Mouse (Mus musculus) 3T3-L1 (cell line): ENCODE data around the gene Acoxl.

Source experiments
- DNase-seq: peaks from one replicate; pipeline ENCODE4 v3.0.0-alpha.2; 2015; ENCODE audit warnings: low read depth, low spot score

Gene Acoxl

DNA sequence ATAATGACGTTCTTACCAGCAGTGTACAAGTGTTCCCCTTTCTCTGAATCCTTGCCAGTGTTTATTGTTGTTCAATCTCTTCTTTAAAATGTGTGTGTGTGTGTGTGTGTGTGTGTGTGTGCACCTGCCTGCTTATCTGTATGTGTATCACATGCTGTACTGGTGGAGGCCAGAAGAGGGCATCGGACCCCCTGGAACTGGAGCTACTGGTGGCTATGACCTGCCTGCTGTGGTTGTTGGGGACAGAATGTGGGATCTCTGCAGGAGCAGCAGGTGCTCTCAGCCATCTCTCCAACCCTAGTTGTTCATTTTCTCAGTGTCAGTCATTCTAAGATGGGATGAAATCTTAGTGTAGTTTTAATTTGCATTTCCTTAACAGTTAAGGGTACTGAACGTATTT is 98.4 kb downstream of the Acoxl start:
- no peak for DNase-seq

DNA sequence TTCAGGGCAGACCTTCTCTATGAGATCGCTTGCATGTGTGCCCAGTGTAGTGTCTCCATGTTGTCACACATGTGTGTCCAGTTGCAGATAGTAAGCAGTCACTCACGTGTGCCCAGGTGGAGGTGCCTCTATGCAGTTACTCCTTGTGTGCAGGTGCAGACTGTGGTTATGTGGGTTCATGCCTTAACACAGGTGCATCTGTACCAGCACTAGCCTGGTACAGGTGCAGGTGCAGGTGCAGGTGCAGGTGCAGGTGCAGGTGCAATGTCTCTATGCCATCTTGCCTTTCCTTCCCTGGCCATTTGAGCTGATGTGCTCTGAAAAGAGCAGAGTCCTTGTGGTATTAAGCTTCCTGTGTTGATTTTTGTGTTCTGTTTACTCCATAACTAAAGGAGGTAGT is 100.5 kb downstream of the Acoxl start:
- no peak for DNase-seq

DNA sequence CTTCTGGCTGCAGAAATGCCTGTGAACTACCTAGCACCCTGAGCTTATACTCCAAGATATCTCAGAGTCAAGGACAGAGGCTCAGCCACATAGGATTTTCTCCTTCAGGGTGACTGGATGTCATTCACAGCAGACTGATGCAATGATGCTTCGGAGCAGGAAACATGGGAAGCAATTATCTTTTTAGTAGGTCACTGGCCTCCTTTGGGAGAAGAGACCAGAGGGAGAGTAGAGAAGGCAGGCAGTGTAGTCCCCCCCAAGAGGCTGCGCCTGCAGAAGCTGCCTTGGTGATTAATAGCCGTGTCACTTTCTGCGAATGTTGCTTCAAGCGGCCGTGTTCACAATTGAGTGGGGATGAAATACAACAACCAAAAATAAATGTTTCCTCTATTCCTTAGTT is 121.9 kb downstream of the Acoxl start:
- DNase-seq, result peak; percentile 29

DNA sequence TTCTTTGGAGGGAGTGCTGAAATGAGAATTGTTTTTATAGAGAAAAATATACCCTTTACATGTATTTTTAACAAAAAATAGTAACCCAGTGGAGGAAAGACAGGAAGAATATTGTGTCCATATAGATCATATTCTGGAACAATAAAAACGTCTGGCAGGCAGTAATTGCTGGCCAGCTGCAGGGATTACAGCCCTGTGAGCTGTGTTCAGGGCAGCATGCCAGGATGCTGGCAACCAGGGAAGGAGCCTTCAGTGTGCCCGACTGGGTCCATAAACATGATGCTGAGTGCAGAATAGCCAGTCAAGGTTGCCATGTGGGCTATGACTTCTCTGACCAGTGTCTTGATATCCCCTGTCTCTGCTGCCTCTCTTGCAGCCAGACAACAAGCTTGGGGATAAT is 122.5 kb downstream of the Acoxl start:
- peak; percentile 35 for DNase-seq

DNA sequence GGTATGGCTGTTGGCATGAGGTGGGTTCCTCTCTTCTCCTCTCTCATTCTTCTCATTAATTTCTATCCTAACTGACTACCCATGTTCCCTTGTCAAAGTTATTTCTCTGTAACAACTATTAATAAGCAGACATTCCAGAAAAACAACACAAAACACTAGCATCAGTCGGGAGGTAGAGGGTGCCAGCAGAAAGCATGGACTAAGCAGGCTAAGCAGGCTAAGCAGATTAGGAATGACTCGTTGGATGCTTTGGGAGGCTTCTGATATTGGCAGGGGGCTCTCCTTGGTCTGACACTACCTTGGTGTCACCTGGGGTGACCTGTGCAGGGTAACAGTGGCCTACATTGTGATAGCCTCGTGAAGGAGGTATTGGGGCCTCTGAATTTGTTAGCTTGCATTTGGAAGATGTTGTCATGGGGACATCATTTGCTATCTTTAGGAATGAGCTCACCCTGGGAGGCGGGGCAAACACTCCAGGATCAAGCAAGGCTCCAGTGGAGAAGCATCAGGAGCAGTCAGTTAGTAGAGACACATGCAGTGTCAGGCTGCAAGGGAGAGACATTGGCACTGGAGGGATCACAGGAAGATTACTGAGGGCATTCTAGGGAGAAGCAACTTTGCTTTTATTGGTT is 123.2 kb downstream of the Acoxl start:
- DNase-seq, result peak; percentile 21

DNA sequence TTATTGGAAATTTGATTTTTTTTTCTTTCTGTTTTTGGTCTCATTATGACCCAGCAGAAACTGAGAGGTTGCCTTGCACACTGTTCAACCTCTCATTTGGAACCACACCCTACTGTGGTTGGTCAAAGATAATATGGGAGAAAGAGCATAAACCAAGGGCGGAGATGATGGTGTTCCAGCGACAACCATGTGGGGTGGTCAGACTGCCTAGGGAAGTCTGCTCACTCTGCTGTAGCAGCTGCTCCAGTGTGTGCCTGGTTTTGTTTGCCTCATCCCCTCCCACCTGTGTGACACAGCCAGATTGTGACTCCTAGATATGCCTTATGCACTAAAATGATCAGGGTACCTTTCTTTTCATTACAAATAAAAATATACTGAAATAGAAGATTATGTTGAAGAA is 130.3 kb downstream of the Acoxl start:
- DNase-seq, result no peak

DNA sequence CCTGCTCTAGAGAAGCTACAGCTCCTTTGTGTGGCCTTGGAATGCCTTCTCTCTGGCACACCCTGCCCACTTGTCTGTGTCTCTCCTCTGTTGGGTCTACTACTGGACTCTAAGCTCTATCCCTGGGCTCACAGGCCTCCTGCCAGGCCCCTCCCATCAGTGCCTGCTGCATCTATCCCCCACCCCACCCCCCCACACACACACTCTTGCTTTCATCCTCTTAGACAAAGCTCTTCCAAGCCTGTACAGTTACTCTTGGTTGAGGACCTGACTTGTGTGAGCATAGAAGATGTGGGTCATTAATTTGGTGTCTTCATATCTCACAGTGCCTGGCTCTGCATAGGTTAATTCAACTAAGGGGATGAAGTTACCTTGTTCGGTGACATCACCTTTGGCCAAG is 137.6 kb downstream of the Acoxl start:
- DNase-seq, result no peak

DNA sequence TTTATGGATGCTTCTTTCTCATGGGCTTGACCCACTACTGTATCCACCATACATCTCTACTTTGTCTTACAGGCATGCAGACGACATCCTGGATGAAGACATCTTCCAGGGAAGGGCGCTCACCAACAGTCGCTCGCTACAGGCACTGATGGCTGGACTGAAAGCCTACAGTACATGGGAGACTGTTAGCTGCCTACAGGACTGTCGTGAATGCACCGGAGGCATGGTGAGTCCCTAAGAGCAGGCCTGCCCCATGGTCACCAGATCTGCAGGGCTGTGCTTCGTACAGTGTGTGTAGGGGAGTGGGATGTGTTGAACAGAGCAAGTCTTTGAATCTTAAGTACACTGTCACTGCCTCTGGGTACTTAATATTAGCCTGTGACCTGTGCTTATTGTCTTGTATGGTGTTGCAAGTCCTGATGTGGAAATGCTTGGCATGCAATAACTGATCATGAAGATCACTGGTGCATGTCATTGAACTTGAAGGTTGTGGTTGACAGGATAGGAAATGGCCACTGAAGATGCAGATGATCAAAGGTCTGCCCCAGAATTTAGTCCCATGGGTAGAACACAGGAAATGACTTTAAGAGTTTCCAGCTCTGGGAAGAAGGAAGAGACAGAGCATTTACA is 140.0 kb downstream of the Acoxl start:
- no peak for DNase-seq

DNA sequence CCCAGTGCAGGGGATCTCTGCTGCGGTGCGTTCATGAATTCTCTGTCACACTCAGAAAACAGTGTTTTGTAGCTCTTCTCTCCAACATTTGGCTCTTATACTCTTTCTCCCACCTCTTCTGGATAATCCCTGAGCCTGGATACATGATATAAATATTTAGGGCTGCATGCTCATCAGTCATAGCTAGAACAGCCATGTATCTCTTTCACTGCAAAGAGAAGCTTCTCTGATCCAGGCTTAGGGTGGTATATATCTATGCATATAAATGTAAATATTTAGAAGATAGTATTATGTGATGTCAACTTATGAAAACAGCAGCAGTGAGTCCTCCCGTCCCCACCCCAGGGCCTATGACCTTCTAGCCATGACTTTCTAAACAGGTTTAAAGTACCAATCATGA is 143.9 kb downstream of the Acoxl start:
- no peak for DNase-seq

DNA sequence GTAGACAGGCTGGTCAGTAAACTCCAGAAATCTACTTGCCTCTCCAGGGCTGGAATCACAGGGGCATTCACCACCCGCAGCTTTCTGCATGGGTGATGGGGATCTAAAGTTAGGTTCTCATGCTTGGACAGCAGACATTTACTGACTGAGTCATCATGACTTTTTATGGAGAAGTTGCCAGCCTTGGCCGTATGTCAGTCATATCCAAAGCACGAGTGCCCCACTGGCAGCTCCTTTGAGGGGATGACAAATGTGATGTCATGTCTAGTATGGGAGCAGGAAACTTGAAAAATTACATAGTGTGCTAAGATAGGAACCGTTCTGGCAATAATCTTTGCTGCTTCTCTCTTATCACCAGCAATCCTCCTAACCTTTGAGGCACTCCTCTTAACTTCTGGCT is 144.6 kb downstream of the Acoxl start:
- no peak for DNase-seq

DNA sequence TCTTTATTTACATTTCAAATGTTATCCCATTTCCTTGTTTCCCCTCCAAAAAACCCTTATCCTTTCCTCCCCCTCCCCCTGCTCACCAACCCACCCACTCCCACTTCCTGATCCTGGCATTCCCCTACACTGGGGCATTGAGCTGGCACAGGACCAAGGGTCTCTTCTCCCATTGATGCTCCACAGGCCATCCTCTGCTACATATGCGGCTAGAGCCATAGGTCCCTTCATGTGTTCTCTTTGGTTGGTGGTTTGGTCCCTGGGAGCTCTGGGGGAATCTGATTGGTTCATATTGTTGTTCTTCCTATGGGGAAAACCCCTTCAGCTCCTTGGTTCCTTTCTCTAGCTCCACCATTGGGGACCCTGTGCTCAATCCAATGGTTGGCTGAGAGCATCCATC is 145.3 kb downstream of the Acoxl start:
- no peak for DNase-seq

DNA sequence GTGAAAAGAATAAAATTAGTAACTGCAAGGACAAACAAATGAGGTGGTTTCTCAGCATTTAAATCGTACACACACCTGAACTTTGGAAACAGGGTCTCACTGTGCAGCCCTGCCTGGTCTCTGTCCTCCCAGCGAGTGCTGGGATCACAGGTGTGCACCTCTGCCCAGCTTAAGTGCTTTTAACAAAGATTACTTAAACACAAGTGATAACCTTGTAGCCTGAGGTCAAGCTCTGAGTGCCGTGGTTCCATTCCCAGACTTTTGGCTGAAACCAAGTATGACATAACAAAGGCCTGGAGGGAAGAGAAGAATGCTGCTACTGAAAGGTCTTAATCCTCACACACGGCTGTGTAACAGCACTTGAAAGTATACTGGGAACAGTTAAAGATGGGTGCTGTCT is 149.0 kb downstream of the Acoxl start:
- DNase-seq, result no peak

DNA sequence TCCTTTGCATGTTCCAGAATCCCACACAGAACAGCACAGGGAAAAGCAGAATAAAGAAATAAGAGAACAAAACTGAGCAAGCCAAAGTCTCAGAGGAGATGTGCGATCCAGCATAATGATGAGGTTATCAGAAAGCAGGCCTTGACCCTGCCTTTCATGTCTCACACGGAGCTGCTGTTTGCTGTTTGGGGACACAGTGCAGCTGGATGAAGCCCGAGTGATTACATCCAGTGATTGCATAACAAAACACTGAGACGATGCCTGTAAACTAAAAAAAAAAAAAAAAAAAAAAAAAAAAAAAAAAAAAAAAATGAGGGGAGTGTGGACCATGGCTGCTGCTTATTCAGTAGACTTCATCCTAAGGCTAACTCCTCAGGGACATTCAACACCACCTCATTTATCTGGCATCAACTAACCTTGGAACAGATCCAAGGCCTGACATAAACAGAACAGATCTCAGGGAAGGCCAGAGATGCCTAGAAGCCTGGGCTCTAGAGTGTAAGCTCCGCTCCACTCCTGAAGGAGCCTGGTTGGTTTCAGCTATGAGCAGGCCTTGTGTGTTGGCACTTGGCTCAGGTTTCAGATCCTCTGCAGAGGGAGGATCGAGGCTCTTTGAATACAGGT is 152.3 kb downstream of the Acoxl start:
- peak; percentile 16 for DNase-seq

DNA sequence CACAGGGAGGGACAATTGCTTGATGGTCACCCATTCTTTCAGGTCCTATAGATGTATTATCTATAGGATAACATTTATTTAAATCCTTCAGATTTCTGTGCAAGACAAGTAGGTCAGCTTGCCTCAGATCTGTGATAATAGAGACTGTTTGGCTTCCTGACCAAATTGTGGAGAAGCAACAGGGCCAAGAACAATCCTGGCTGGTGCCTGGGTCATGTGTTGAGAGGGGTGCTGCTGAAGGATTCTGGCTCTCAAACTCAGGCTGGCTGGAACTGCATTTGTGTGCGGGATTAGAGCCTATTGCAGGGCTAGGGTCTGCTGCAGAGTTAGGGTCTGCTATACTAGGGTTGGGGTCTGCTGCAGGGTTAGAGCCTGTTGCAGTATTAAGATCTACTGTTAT is 153.0 kb downstream of the Acoxl start:
- DNase-seq, result no peak

DNA sequence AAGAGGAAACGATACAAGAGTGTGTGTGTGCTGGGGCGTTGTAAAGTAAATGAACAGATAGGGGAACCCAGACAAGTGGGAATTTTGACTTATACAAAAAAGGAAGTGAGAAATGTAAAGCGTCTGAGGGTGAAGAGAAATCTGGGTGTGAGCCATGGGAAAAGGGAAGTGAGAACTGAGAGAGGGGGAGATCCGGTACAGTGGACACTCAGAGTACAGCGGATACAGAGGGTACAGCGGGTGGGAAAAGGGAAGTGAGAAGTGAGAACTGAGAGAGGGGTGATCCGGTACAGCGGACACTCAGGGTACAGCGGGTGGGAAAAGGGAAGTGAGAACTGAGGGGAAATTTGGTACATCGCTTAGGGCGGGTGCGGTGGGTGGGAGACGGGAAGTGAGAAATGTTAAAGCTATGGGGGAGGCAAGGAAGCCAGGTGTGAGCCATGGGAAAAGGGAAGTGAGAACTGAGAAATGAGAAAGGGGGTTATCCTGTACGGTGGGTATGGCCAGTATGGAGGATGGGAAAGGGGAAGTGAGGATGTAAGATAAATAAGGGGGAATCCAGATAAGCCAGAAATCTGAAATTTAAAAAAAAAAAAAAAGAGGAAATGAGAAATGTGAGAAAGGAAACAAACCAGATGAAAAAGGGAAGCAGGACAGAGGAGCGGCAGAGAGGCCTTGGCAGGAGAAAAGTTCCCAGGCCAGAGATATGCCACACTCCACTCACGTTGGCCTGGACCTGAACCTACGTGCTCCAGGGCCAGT is 170.2 kb downstream of the Acoxl start:
- no peak for DNase-seq

DNA sequence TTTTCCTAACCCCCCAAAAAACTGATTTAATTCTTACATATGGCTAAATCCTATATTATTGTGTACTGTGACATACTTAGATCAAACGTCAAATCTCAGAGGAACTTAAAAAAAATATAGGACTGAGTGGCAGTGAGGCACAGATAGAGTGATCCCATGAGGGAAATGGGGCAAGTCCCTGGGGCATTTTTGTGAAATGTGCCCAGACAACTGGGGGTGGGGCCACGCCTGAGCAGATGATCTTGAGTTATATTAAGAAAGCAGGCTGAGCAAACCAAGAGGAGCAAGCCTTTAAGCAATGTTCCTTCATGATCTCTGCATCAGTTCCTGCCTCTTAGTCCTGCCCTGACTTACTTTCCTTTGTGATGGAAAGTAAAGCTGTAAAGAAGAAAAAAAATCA is 175.9 kb downstream of the Acoxl start:
- DNase-seq, result no peak

DNA sequence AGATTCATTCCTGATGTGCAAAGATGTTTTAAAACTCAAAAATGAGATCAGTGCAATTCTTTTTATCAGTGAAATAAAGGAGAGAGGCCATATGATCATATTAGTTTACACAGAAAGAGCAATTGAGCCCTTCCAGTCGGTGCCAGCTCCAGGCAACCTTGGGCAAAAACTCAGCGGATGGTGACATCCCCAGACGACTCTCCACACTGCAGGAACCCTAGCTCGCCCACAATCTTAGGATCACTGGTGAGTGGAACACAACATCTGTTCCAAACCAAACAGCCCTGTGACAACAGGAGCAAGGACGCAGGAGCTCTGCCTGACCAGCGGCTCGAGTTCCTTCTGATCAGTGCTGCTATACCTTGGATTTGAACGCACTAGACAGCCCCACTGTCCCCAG is 176.9 kb downstream of the Acoxl start:
- no peak for DNase-seq

DNA sequence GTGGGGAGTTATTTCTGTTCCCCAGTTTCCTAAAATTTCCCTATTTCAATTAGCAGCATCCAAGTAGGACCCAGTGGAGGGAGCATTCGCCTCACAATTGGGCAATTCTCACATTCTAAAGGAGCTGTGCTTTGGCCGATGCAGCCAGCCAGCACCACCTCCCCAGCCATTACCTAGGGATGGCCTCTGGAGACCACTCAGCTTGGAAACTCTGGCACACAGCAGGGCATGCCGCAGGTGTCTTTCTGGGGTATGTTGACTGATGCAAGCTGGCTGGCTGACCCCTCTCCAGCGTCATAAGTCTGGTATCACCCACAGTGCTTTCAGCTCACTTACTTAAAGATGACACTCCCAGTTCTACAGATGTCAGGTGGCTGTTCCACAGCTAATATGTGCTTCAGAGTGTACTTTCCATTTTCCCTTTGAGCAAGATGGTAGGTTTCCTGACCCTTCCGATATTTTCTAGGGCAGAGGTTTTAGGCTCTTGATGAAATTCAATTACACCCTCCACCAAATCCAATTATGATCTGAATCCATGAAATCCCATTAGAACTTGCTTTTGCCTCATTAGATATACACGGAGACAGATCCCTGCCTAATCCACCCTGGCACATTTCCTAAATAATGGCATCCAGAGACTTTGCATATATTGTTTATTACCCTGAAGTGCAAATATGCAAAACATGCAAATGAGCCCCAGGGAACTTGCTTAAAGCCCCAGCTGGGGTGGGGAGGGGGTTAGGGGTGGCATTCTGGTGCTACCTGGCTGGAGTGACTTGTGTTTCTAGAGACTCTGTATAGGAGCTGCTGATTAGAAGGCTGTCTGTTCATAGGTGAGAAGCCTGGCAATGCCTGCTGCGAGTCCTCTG is 181.6 kb downstream of the Acoxl start:
- no peak for DNase-seq

DNA sequence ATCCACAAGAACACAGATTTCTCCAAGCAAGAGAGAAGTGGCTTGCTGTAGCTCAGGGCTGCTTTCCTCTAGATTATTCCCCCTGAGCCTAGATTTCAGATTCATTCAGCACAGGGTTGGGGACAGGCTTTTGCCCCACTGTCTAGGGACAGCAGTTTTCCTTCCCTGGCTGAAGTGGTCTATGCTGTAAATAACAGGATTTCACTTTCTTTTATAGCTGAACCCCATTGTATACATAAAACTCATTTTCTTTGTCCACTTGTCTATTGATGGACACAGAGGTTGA is 182.2 kb downstream of the Acoxl start:
- no peak for DNase-seq

DNA sequence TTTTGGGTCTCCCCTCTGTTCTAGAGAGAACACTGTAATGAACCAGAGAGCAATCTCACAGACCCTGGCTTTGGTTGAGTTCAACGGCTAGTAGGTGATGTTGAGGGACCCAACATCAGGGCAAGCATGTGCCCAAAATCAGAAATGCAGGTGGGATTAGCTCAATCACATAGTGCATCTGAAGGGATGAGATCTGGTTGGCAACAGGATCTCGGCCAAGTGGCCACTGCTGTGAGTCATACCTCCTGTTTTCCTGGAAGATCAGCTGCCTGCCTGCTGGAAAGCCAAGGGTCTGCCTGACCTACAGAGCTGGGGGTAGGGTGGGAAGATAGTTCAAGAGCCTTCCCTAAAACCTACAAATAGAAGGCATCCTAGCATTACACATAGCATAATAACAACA is 185.2 kb downstream of the Acoxl start:
- peak; percentile 26 for DNase-seq

DNA sequence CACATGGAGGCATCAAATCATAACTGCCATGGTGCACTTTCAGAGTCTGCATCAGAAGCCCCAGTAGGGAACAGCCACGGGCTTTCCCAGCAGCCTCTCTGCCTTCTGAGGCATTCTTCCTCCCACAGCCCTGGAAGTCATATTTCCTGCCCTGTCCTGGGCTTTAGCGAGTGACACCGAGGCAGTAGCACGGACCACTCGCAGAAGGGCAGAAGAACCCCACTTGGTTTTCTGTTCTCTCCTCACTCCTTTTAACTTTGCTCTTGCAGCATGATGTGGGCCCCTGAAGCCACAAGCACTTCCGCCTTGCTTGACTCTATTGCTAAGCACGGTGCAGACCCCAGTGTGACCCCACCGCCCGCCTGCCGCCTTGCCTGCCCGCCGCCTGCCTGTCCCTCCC is 189.0 kb downstream of the Acoxl start:
- no peak for DNase-seq

DNA sequence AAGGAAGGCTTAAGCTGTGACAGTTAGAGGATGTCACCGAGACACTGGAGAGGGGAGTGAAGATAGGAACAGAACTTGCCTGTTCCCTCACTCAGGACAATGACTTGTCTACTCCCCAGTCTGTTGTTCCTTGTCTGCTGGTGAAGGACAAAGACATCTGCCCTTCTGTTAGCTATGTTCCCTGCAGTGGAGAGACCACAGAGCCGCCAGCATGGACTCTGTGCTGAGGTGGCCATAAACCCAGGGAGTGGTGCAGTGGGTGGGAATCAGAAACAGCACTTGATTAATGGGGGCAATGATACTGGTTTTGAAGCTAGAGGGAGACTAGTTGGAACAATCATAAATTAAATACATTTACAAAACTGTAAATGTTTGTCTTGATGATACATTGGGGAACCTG is 191.3 kb downstream of the Acoxl start:
- DNase-seq, result no peak
